Mouse (Mus musculus): ENCODE measurements around the gene Fgf15.

The Fgf15 gene

GRCm38 (mm10) chr7:144928889-144929210, 32.5 kb downstream of the Fgf15 start:
- peak; percentile 57 for DNase-seq (ENCODE audit: extremely low read depth, insufficient read length, low spot score)

GRCm38 (mm10) chr7:144929506-144929905, 33.2 kb downstream of the Fgf15 start:
- DNase-seq (ENCODE audit: extremely low read depth, insufficient read length, low spot score): peak; percentile 79

GRCm38 (mm10) chr7:144929931-144930330, 33.6 kb downstream of the Fgf15 start:
- DNase-seq (ENCODE audit: extremely low read depth, insufficient read length, low spot score): peak; percentile 63

- DNase-seq (ENCODE audit: extremely low read depth, insufficient read length, low spot score): peak; percentile 34
Observed at GRCm38 (mm10) chr7:144931778-144932177, 35.4 kb downstream of the Fgf15 start.

- DNase-seq (ENCODE audit: extremely low read depth, insufficient read length, low spot score): peak; percentile 58
Observed at GRCm38 (mm10) chr7:144932389-144932937, 36.1 kb downstream of the Fgf15 start.

- no peak for DNase-seq (ENCODE audit: extremely low read depth, insufficient read length, low spot score)
Observed at GRCm38 (mm10) chr7:144933336-144933735, 37.0 kb downstream of the Fgf15 start.

- DNase-seq (ENCODE audit: extremely low read depth, insufficient read length, low spot score): peak; percentile 70
Observed at GRCm38 (mm10) chr7:144933796-144934195, 37.5 kb downstream of the Fgf15 start.

- peak; percentile 42 for DNase-seq (ENCODE audit: extremely low read depth, insufficient read length, low spot score)
Observed at GRCm38 (mm10) chr7:144934901-144935300, 38.6 kb downstream of the Fgf15 start.

- peak; percentile 49 for DNase-seq (ENCODE audit: extremely low read depth, insufficient read length, low spot score)
Observed at GRCm38 (mm10) chr7:144935563-144935962, 39.2 kb downstream of the Fgf15 start.

GRCm38 (mm10) chr7:144936311-144936880, 40.1 kb downstream of the Fgf15 start:
- DNase-seq (ENCODE audit: extremely low read depth, insufficient read length, low spot score): no peak

- DNase-seq (ENCODE audit: extremely low read depth, insufficient read length, low spot score): peak; percentile 88
Observed at GRCm38 (mm10) chr7:144937490-144937889, 41.2 kb downstream of the Fgf15 start.

GRCm38 (mm10) chr7:144937899-144938517, 41.7 kb downstream of the Fgf15 start:
- DNase-seq (ENCODE audit: extremely low read depth, insufficient read length, low spot score): no peak

GRCm38 (mm10) chr7:144938661-144939343, 42.5 kb downstream of the Fgf15 start:
- DNase-seq (ENCODE audit: extremely low read depth, insufficient read length, low spot score): peak; percentile 70

- DNase-seq (ENCODE audit: extremely low read depth, insufficient read length, low spot score): peak; percentile 88
Observed at GRCm38 (mm10) chr7:144939344-144940002, 43.1 kb downstream of the Fgf15 start, which contains the start of gene Ccnd1. TSS of gene Ccnd1 (minus strand) at chr7:144939925.

- DNase-seq (ENCODE audit: extremely low read depth, insufficient read length, low spot score): peak; percentile 85
Observed at GRCm38 (mm10) chr7:144940003-144940571, 43.8 kb downstream of the Fgf15 start.

- no peak for DNase-seq (ENCODE audit: extremely low read depth, insufficient read length, low spot score)
Observed at GRCm38 (mm10) chr7:144940585-144940984, 44.3 kb downstream of the Fgf15 start.

GRCm38 (mm10) chr7:144941242-144941831, 45.0 kb downstream of the Fgf15 start:
- peak; percentile 92 for DNase-seq (ENCODE audit: extremely low read depth, insufficient read length, low spot score)

GRCm38 (mm10) chr7:144942071-144942743, 45.9 kb downstream of the Fgf15 start:
- DNase-seq (ENCODE audit: extremely low read depth, insufficient read length, low spot score): peak; percentile 32

- DNase-seq (ENCODE audit: extremely low read depth, insufficient read length, low spot score): no peak
Observed at GRCm38 (mm10) chr7:144942744-144943135, 46.4 kb downstream of the Fgf15 start.

- peak; percentile 93 for DNase-seq (ENCODE audit: extremely low read depth, insufficient read length, low spot score)
Observed at GRCm38 (mm10) chr7:144943254-144943653, 46.9 kb downstream of the Fgf15 start.

Measured in 3134 (cell line).